Mouse (Mus musculus) CH12.LX (cell line): ENCODE results near the gene Cbfa2t2. TPM values are rescaled to one million over a fixed set of nuclear protein-coding genes. Genes with fewer than 3 reads are reported as not detected.

Experiments
- DNase-seq: peaks from one replicate; pipeline ENCODE4 v3.0.0-alpha.2; 2013; ENCODE audit errors: extremely low read depth
- H3K27ac ChIP-seq: 2 replicates; pipeline ENCODE4 v1.5.1; 2012; ENCODE audit warnings: low read depth, mild to moderate bottlenecking, control low read depth, moderate library complexity; ENCODE audit not compliant: insufficient read depth
- H3K27me3 ChIP-seq: replicated peaks from 2 replicates; pipeline ENCODE3; 2012; ENCODE audit warnings: inconsistent platforms
- H3K36me3 ChIP-seq, 2 experiments: replicated peaks in 1 of 2; 2 replicates each; pipeline versions ENCODE3 to v1.6.1; 2012; ENCODE audit warnings: inconsistent platforms in 1 of 2, low read length in 1 of 2, mild to moderate bottlenecking in 1 of 2, mixed read lengths in 1 of 2, moderate library complexity in 1 of 2; ENCODE audit not compliant: control insufficient read depth in 1 of 2, insufficient read depth in 1 of 2
- H3K4me1 ChIP-seq, 2 experiments: 2 replicates each; pipeline ENCODE4 v1.6.1; 2012; ENCODE audit warnings: inconsistent platforms in 1 of 2, moderate library complexity in 1 of 2; ENCODE audit not compliant: insufficient read depth in 2 of 2, control insufficient read depth in 1 of 2
- H3K4me2 ChIP-seq: 2 replicates; pipeline ENCODE4 v1.6.1; 2012; ENCODE audit warnings: low read depth, mild to moderate bottlenecking, control low read depth; ENCODE audit not compliant: poor library complexity, insufficient read depth, severe bottlenecking
- H3K4me3 ChIP-seq, 3 experiments: fragments of 150-350 bp in 1 of 3; sonication (generic) in 1 of 3; replicated peaks in 1 of 3; 2 replicates each; pipeline versions ENCODE3 to v1.5.1; 2011 to 2012; ENCODE audit warnings: low read depth in 2 of 3, low read length in 2 of 3, mild to moderate bottlenecking in 2 of 3, moderate library complexity in 2 of 3, control low read depth in 1 of 3, improper control_type of control experiment in 1 of 3, inconsistent platforms in 1 of 3, mixed read lengths in 1 of 3; ENCODE audit not compliant: poor library complexity in 1 of 3
- H3K79me2 ChIP-seq: replicated peaks from 2 replicates; pipeline ENCODE4 v1.6.1; 2012; ENCODE audit warnings: mild to moderate bottlenecking, moderate library complexity; ENCODE audit not compliant: control insufficient read depth, poor library complexity, insufficient read depth, severe bottlenecking; ENCODE audit errors: extremely low read depth
- H3K9ac ChIP-seq: 2 replicates; pipeline ENCODE4 v1.6.1; 2012; ENCODE audit warnings: low read depth, mild to moderate bottlenecking, control low read depth, moderate library complexity; ENCODE audit not compliant: insufficient read depth
- H3K9me3 ChIP-seq: replicated peaks from 2 replicates; pipeline ENCODE3; 2012; ENCODE audit warnings: low read length, inconsistent platforms, mixed read lengths
- CHD1 ChIP-seq: IDR thresholded peaks from 2 replicates; pipeline ENCODE4 v1.6.1; 2012; ENCODE audit warnings: low read depth, low read length, improper control_type of control experiment, inconsistent platforms
- ELF1 ChIP-seq: IDR thresholded peaks from 2 replicates; pipeline ENCODE4 v1.6.1; 2014; ENCODE audit warnings: low read depth, mild to moderate bottlenecking, inconsistent platforms, low read length, improper control_type of control experiment
- EP300 ChIP-seq: IDR thresholded peaks from 2 replicates; pipeline ENCODE4 v1.6.1; 2011; ENCODE audit warnings: low read length, improper control_type of control experiment
- ETS1 ChIP-seq: conservative IDR thresholded peaks from 2 replicates; pipeline ENCODE4 v1.6.1; 2012; ENCODE audit warnings: low read depth, mild to moderate bottlenecking, inconsistent platforms, low read length, improper control_type of control experiment, moderate library complexity
- HCFC1 ChIP-seq: IDR thresholded peaks from 2 replicates; pipeline ENCODE4 v1.6.1; 2012; ENCODE audit warnings: low read depth, mild to moderate bottlenecking, inconsistent platforms, low read length, improper control_type of control experiment
- MAFK ChIP-seq: IDR thresholded peaks from 2 replicates; pipeline ENCODE4 v1.6.1; 2011; ENCODE audit warnings: low read length, improper control_type of control experiment; ENCODE audit not compliant: insufficient replicate concordance
- MYC ChIP-seq: IDR thresholded peaks from 2 replicates; pipeline ENCODE4 v1.6.1; 2011; ENCODE audit warnings: low read depth, mild to moderate bottlenecking, improper control_type of control experiment, low read length
- NELFE ChIP-seq: IDR thresholded peaks from 2 replicates; pipeline ENCODE4 v1.6.1; 2011; ENCODE audit warnings: low read depth, low read length, improper control_type of control experiment
- NRF1 ChIP-seq: IDR thresholded peaks from 2 replicates; pipeline ENCODE4 v1.6.1; 2014; ENCODE audit warnings: low read depth, mild to moderate bottlenecking, inconsistent platforms, low read length, improper control_type of control experiment, moderate library complexity
- PAX5 ChIP-seq: IDR thresholded peaks from 2 replicates; pipeline ENCODE4 v1.6.1; 2012; ENCODE audit warnings: low read length, inconsistent platforms, mixed read lengths
- POLR2A ChIP-seq: IDR thresholded peaks from 2 replicates; pipeline ENCODE4 v1.6.1; 2011; ENCODE audit warnings: low read depth, mild to moderate bottlenecking, improper control_type of control experiment, low read length
- POLR2AphosphoS2 ChIP-seq: IDR thresholded peaks from 2 replicates; pipeline ENCODE4 v1.6.1; 2011; ENCODE audit warnings: low read depth, low read length, improper control_type of control experiment
- RAD21 ChIP-seq: IDR thresholded peaks from 2 replicates; pipeline ENCODE4 v1.6.1; 2011; ENCODE audit warnings: low read depth, mild to moderate bottlenecking, low read length, improper control_type of control experiment, moderate library complexity
- RCOR1 ChIP-seq: conservative IDR thresholded peaks from 2 replicates; pipeline ENCODE4 v1.6.1; 2012; ENCODE audit warnings: low read depth, mild to moderate bottlenecking, inconsistent platforms, low read length, improper control_type of control experiment
- SIN3A ChIP-seq: IDR thresholded peaks from 2 replicates; pipeline ENCODE4 v1.6.1; 2012; ENCODE audit warnings: low read length, improper control_type of control experiment, inconsistent platforms
- SMC3 ChIP-seq: IDR thresholded peaks from 2 replicates; pipeline ENCODE4 v1.6.1; 2011; ENCODE audit warnings: low read depth, low read length, improper control_type of control experiment
- UBTF ChIP-seq: IDR thresholded peaks from 2 replicates; pipeline ENCODE4 v1.6.1; 2012; ENCODE audit warnings: low read depth, mild to moderate bottlenecking, inconsistent platforms, low read length, improper control_type of control experiment, moderate library complexity
- USF1 ChIP-seq: IDR thresholded peaks from 2 replicates; pipeline ENCODE4 v1.6.1; 2014; ENCODE audit warnings: low read depth, mild to moderate bottlenecking, inconsistent platforms, low read length, improper control_type of control experiment
- ZKSCAN1 ChIP-seq: IDR thresholded peaks from 2 replicates; pipeline ENCODE4 v1.6.1; 2012; ENCODE audit warnings: low read depth, inconsistent platforms, low read length, improper control_type of control experiment, borderline replicate concordance
- ZNF384 ChIP-seq: IDR thresholded peaks from 2 replicates; pipeline ENCODE4 v1.6.1; 2012; ENCODE audit warnings: low read depth, low read length, improper control_type of control experiment, inconsistent platforms
- dilution Hi-C: fragments of 300-500 bp; cut with MboI; formaldehyde crosslinking; loops from 2 replicates; pipeline ENCODE4 v1.14.3; 2020; ENCODE audit warnings: low sequenced_read_pairs; ENCODE audit not compliant: extremely low pct_unique_long_range_greater_than_20kb, extremely low pct_ligation_motif_present
- in situ Hi-C: fragments of 300-500 bp; cut with MboI; formaldehyde crosslinking; loops from 3 replicates; pipeline ENCODE4 v1.14.3; 2019; ENCODE audit warnings: low sequenced_read_pairs, low pct_ligation_motif_present, low pct_unique_long_range_greater_than_20kb, mixed read lengths
- polyA plus RNA-seq: library from polyadenylated mRNA; unstranded; fragments of >175 nt; gene quantifications from 2 replicates; pipeline ENCODE4 v1.2.1, GENCODE M21; 2012; ENCODE audit warnings: low read depth; ENCODE audit not compliant: insufficient read length
- total RNA-seq, 2 experiments: library from RNA; depleted of rRNA; stranded (reverse); fragments of 300-350 nt in 1 of 2; fragments of >200 nt in 1 of 2; gene quantifications; 2 replicates each; pipeline ENCODE4 v1.2.3; 2012 to 2014

The Cbfa2t2 gene
- total and polyA plus RNA-seq, 3 experiments = 6.0 to 12.6 (median 7.0) TPM

- Histone ChIP-seq H3K27ac (no peak overlapping the region), H3K36me3 (no peaks in the 10 kb centered on the region), H3K4me3 (no peak overlapping the region), H3K79me2 (peaks cover 12% of the 10 kb centered on the region), H3K9ac (no peak overlapping the region), H3K9me3 (no peaks in the 10 kb centered on the region), H3K27me3 (no peaks in the 10 kb centered on the region), H3K4me2 (no peak overlapping the region), H3K4me1 (peaks cover 5 to 22% of the 10 kb centered on the region in 2 experiments; a peak in 3 of 4 replicates)
- in situ Hi-C loops = no loop called here
- DNase-seq = no peak
- TF ChIP-seq ETS1 (no peak), NRF1 (no peak), NELFE (no peak), RAD21 (no peak), POLR2AphosphoS2 (no peak), ELF1 (no peak), ZNF384 (no peak), HCFC1 (no peak), SIN3A (no peak), PAX5 (no peak), EP300 (no peak), MAFK (no peak), RCOR1 (no peak), MYC (no peak), CHD1 (no peak), USF1 (no peak), UBTF (no peak), ZKSCAN1 (no peak)
- dilution Hi-C loops = no loop called here
Observed at GRCm38 (mm10) chr2:154433391-154433790, 2.9 kb upstream of the Cbfa2t2 start.

GRCm38 (mm10) chr2:154434690-154435089, 1.6 kb upstream of the Cbfa2t2 start:
- H3K27ac ChIP-seq = no peak overlapping the region
- DNase-seq = no peak
- dilution Hi-C loops = no loop called here
- H3K36me3 ChIP-seq = peaks cover 0 to under 1% of the 10 kb centered on the region in 2 experiments
- H3K4me2 ChIP-seq = no peak overlapping the region
- H3K9ac ChIP-seq = no peak overlapping the region
- H3K4me1 ChIP-seq = peaks cover 5 to 30% of the 10 kb centered on the region in 2 experiments; a peak in 3 of 4 replicates
- H3K79me2 ChIP-seq = peaks cover 19% of the 10 kb centered on the region
- TF ChIP-seq HCFC1 (no peak), SMC3 (no peak), POLR2AphosphoS2 (no peak), POLR2A (no peak), ZKSCAN1 (no peak), MYC (no peak)
- H3K27me3 ChIP-seq = no peaks in the 10 kb centered on the region
- no peaks in the 10 kb centered on the region for H3K9me3 ChIP-seq
- in situ Hi-C loops = no loop called here
- H3K4me3 ChIP-seq = no peak overlapping the region
